Mouse (Mus musculus) megakaryocyte, embryonic 14.5 days (primary cell): Measurements from ENCODE around the gene Slc35c1.

Experiments
- FLI1 ChIP-seq: IDR thresholded peaks from 2 replicates; pipeline ENCODE4 v1.6.1; 2012; ENCODE audit warnings: low read length, inconsistent platforms, mixed read lengths
- GATA1 ChIP-seq: IDR thresholded peaks from 3 replicates; pipeline ENCODE4 v1.6.1; 2012; ENCODE audit warnings: mixed read lengths, low read length, inconsistent platforms, borderline replicate concordance

GRCm38 (mm10) chr2:92456970-92457530, 3.3 kb downstream of the Slc35c1 start:
- TF ChIP-seq GATA1 (no peak), FLI1 (no peak)
